Mouse (Mus musculus) megakaryocyte progenitor cell, adult 5-6 weeks (primary cell): ENCODE results near the gene Btg2. TPM values are rescaled to one million over a fixed set of nuclear protein-coding genes. Genes with fewer than 3 reads are reported as not detected.

ENCODE experiments used
- ATAC-seq: replicated peaks from 2 replicates; pipeline ENCODE4 v1.8.0; 2016; ENCODE audit warnings: mild to moderate bottlenecking, moderate TSS enrichment, inconsistent platforms; ENCODE audit not compliant: poor library complexity
- total RNA-seq, 2 experiments: library from RNA; stranded (forward) in 1 of 2; stranded (reverse) in 1 of 2; fragments of 157-497, 149-512 nt in 1 of 2; fragments of 200-1000 nt in 1 of 2; gene quantifications; 2 replicates each; pipeline versions ENCODE4 v1.2.3 to v1.2.4; 2015 to 2017

Gene Btg2
- total RNA-seq, 2 experiments from 2014 or later, result 14.2 to 47.8 TPM

- no peak for ATAC-seq
These were observed 700 bp upstream of the Btg2 start for GRCm38 (mm10) chr1:134079477-134080163.

GRCm38 (mm10) chr1:134078061-134078795 is 692 bp downstream of the Btg2 start:
- ATAC-seq, result peak; percentile 23

DNA sequence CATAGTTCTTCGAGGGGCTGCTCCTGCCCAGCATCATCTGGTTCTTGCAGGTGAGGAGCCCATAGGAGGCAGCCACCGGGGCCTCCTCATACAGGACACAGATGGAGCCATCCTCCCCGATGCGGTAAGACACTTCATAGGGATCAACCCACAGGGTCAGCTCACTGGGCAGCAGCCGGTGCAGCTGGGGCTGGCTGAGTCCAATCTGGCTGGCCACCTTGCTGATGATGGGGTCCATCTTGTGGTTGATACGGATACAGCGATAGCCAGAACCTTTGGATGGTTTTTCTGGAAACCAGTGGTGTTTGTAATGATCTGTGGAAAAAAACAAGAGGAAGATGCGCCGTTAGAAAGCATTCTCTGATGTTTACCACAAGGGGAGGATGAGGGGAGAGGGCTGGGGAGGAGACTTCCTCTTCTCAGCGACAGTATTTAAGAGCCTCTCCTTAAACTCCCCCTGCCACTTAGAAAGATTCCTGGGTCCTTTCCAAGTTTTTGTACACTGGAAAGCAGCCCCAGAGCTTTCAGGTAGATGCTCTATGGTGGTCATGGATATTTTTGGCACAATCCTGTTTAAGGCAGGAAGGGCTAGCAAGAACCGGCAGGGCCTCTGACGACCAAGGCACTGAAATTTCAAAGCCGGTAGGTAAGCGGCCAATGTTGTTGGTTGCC is 1.4 kb downstream of the Btg2 start:
- ATAC-seq, result 0 out of 2 replicates have a peak, but pooled peaks have one; percentile 15

- ATAC-seq, result no peak
These were observed 2.1 kb downstream of the Btg2 start for GRCm38 (mm10) chr1:134076789-134077188.

- no peak for ATAC-seq
These were observed 3.4 kb downstream of the Btg2 start for GRCm38 (mm10) chr1:134075532-134075931.

DNA sequence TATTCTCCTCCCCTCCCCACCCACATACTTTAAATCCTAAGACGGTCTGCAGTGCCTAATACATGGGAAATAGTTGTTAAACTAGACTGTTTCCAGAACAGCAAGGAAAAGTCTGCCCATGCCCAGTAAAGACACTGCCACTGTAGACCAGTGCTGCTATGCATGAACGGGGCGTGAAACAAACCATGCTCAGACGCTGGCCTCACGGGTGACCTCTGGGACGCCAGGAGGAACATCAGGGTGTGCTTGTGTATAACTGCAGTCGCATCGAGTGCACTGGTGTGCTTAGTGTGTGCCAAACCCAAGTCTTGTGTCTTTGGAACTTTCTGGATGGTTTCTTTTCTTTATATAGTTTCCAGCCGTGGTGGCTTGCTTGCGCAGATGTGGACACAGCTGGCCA is 4.3 kb downstream of the Btg2 start:
- no peak for ATAC-seq

DNA sequence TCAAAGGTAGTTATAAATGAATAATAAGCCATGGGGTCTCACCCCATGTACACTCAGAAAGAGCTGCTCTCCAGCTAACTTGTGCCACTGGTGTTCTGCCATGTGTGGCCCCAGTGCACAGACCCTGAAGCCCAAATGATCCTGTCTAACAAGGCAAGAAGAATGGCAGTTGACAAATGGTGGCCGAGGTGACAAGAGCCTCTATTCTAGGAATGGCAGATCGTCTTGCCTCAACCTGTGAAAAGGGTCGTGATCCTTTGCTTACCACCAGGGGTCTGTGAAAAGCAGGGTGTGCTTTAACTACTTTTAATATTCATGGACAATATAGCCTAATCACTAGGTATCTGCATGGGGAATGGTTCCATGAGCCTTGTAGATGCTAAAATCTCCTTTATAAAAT is 4.7 kb downstream of the Btg2 start:
- ATAC-seq, result no peak

- ATAC-seq, result no peak
These were observed 5.3 kb downstream of the Btg2 start for GRCm38 (mm10) chr1:134073658-134074057.

- peak; percentile 79 for ATAC-seq
These were observed 5.8 kb downstream of the Btg2 start for GRCm38 (mm10) chr1:134073061-134073564.

GRCm38 (mm10) chr1:134071411-134072018 is 7.4 kb downstream of the Btg2 start:
- no peak for ATAC-seq

GRCm38 (mm10) chr1:134070099-134070669 is 8.7 kb downstream of the Btg2 start:
- ATAC-seq, result no peak

- peak; percentile 51 for ATAC-seq
These were observed 11.7 kb downstream of the Btg2 start for GRCm38 (mm10) chr1:134067143-134067619.

- no peak for ATAC-seq
These were observed 12.4 kb downstream of the Btg2 start for GRCm38 (mm10) chr1:134066554-134066953.

- peak; percentile 43 for ATAC-seq
These were observed 13.6 kb downstream of the Btg2 start for GRCm38 (mm10) chr1:134065241-134065809.

DNA sequence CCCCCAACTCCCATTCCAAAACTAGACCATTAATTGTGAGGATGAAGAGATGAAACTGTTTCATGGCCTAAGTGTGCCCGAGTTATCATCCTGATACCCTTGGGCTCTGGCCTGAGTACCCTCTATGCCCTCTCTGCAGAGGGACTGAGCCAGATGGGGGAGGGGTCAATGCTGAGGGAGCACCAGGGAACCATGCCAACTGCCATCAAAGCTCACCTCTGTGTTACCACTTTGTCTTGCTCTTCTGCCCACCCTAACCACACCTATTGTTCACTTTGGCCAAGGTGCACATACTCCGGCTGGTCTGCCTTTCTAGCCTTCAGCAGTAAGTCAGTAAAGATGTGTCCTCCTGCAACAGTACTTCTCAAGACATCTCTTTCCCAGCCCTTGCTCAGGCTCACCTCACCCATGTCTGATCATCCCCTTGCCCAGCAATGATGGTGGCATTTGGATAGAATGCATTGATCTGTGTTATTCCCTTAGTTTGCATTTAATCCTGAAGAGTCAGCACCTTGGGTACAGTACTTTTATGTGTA is 14.6 kb downstream of the Btg2 start:
- ATAC-seq, result no peak

DNA sequence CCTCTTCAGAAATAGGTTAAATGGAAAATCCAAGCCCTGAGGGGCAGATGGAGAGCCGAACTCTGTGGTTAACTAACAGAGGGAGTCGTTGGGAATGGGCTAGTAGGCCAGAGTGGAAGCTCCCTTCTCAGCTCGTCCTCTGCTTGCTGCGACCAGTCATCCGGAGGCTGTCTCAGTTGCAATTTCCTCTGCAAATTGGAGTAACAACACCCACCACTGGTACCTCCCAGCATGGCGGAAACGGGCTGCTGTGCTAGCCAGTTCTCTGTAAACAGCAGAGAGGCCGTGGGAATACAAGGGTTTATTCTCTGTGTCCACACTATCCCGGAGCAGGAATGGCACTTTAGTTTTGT is 15.2 kb downstream of the Btg2 start:
- ATAC-seq, result no peak

GRCm38 (mm10) chr1:134063086-134063772 is 15.7 kb downstream of the Btg2 start:
- no peak for ATAC-seq

DNA sequence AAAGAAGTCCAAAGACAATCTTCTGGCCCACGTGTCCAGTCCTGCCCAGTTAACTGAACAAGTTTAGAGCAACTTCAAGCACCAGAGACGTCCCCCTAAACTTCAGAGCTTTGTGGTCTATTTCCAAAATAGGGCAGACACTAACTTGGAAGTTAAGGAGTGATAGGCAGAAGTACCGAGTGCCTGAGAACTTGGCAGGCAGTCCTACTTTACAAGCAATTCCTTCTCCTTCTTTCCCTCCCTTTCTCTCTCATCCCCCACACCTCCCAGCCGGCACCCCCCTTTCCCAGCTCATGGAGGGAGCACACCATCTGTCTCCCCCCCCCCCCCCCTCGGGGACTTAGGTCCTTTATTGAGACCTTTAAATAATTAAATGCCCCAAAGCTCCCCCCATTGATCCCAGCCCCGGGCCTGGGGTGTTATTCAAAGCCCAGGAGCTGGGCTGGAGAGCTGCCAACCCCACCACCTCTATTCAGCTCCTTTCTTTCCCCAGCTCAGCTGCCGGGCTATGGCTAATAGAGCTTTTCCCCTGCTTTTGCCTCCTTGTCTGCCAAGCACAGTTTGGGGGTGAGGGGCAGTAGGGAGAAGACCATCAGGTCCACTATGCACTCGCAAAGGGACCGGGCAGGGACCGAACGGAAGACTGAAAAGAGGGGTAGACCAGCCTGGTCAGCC is 16.4 kb downstream of the Btg2 start:
- no peak for ATAC-seq

DNA sequence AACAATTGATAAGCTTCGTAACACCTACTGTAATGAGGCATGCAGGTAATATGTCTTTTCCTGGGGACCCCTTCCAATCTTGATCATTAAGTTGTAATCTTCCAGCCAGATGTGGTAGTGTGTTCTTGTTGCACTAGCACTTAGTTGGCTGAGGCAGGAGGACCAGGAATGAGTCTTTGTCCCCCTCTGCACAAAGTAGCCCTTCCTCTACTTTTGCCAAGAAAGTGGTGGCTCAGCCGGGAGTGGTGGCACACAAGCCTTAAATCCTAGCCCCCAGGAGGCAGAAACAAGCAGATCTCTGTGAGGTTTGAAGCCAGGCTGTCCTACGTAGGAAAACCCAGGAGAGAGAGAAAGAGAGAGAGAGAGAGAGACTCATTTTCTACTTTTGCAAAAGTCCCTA is 17.0 kb downstream of the Btg2 start:
- no peak for ATAC-seq
